Mouse (Mus musculus) intestine, postnatal 0 days (tissue): ENCODE results near the gene Fgf15. TPM values are rescaled to one million over a fixed set of nuclear protein-coding genes. Genes with fewer than 3 reads are reported as not detected.

Experiments
- ATAC-seq: fragments of 200-750 bp; cut with Nextera tagmentation; 2 replicates; pipeline ENCODE4 v1.8.0; 2017; ENCODE audit warnings: mild to moderate bottlenecking, moderate TSS enrichment, moderate library complexity
- H3K27ac ChIP-seq: fragments of 300-500 bp; sonication (generic); 2 replicates; pipeline ENCODE4 v1.5.1; 2014; ENCODE audit warnings: mild to moderate bottlenecking, low read depth, low read length, moderate library complexity
- H3K27me3 ChIP-seq: fragments of 300-500 bp; sonication (generic); replicated peaks from 2 replicates; pipeline ENCODE4 v1.6.1; 2014; ENCODE audit warnings: low read length, mixed read lengths; ENCODE audit not compliant: control insufficient read depth, insufficient read depth
- H3K36me3 ChIP-seq: fragments of 300-500 bp; sonication (generic); 2 replicates; pipeline ENCODE4 v1.6.1; 2014; ENCODE audit warnings: mild to moderate bottlenecking, moderate library complexity; ENCODE audit not compliant: control insufficient read depth, insufficient read depth
- H3K4me1 ChIP-seq: fragments of 300-500 bp; sonication (generic); replicated peaks from 2 replicates; pipeline ENCODE4 v1.6.1; 2014; ENCODE audit warnings: antibody characterized with exemption, low read length, mixed read lengths; ENCODE audit not compliant: control insufficient read depth, insufficient read depth
- H3K4me2 ChIP-seq: fragments of 300-500 bp; sonication (generic); replicated peaks from 2 replicates; pipeline ENCODE4 v1.6.1; 2014; ENCODE audit warnings: low read depth, mild to moderate bottlenecking, moderate library complexity
- H3K4me3 ChIP-seq: fragments of 300-500 bp; sonication (generic); 2 replicates; pipeline ENCODE4 v1.5.1; 2014; ENCODE audit warnings: low read depth, low read length
- H3K9ac ChIP-seq: fragments of 300-500 bp; sonication (generic); 2 replicates; pipeline ENCODE4 v1.6.1; 2014; ENCODE audit warnings: mild to moderate bottlenecking, low read depth, low read length
- H3K9me3 ChIP-seq: fragments of 300-500 bp; sonication (generic); 2 replicates; pipeline ENCODE4 v1.6.1; 2016; ENCODE audit warnings: mixed run types; ENCODE audit not compliant: control insufficient read depth
- CTCF ChIP-seq: sonication (generic); IDR thresholded peaks from 2 replicates; pipeline ENCODE4 v1.5.1; 2016; ENCODE audit warnings: low read depth, mild to moderate bottlenecking, control low read depth, antibody characterized with exemption, moderate library complexity
- WGBS: fragments of 180-500 bp; shearing (Covaris S2); extraction: QIAGEN DNeasy Blood & Tissue Kit; methylation state at CpG from one replicate; pipeline ENCODE4 v1.1.7; 2014; 5-methylcytosine and 5-hydroxymethylcytosine counted together
- polyA plus RNA-seq: library from polyadenylated mRNA; unstranded; fragments of >200 nt; fragmentation: Nextera tagmentation; extraction: Ambion mirVana; gene quantifications from 2 replicates; pipeline ENCODE4 v1.2.1, GENCODE M21; 2015

Gene Fgf15
- polyA plus RNA-seq, 1 experiment from 2014 or later = 51.7 TPM

GRCm38 (mm10) chr7:144908705-144909104 lies 12.4 kb downstream of the Fgf15 start:
- H3K4me3 ChIP-seq = no peak overlapping the region
- H3K9ac ChIP-seq = no peak overlapping the region
- H3K27ac ChIP-seq = no peak overlapping the region
- no peaks in the 10 kb centered on the region for H3K9me3 ChIP-seq
- WGBS = 35% methylated on average over 7 of the region's 7 CpGs
- ATAC-seq = no peak
- no peaks in the 10 kb centered on the region for H3K27me3 ChIP-seq
- H3K4me1 ChIP-seq = no peaks in the 10 kb centered on the region
- no peak for TF ChIP-seq CTCF
- H3K36me3 ChIP-seq = no peaks in the 10 kb centered on the region
- H3K4me2 ChIP-seq = no peak overlapping the region

GRCm38 (mm10) chr7:144911121-144911520 lies 14.8 kb downstream of the Fgf15 start:
- 68% methylated on average over 1 of the region's 1 CpGs for WGBS
- Histone ChIP-seq H3K9me3 (no peaks in the 10 kb centered on the region), H3K27me3 (no peaks in the 10 kb centered on the region), H3K36me3 (no peaks in the 10 kb centered on the region), H3K4me3 (no peak overlapping the region), H3K27ac (no peak overlapping the region), H3K9ac (no peak overlapping the region), H3K4me1 (no peaks in the 10 kb centered on the region; the same call in 1 of the 2 replicates), H3K4me2 (no peak overlapping the region)
- no peak for ATAC-seq
- no peak for TF ChIP-seq CTCF

DNA sequence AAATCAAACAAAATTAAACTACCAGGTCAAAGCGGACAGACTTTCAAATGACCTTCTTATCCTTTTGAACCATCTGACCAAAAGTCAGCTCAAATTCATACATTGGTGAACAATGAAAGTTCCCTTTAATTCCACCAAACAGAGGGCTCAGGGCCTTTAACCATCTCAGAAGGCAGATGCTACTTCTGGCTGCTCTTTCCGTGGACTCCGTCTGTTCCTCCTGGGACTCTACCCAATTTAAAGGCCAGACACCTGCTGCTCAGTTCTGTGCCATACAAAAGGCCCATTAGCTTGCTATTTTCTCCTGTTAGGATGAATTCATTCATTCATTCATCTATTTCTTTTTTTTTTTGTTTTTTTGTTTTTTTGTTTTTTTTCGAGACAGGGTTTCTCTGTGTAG lies 16.6 kb downstream of the Fgf15 start:
- 84% methylated on average over 4 of the region's 4 CpGs for WGBS
- no peaks in the 10 kb centered on the region; the same call in 1 of the 2 replicates for H3K36me3 ChIP-seq
- H3K4me2 ChIP-seq = no peak overlapping the region
- TF ChIP-seq CTCF = no peak
- no peaks in the 10 kb centered on the region for H3K27me3 ChIP-seq
- no peaks in the 10 kb centered on the region; the same call in 1 of the 2 replicates for H3K4me1 ChIP-seq
- no peak overlapping the region for H3K27ac ChIP-seq
- H3K9ac ChIP-seq = no peak overlapping the region
- H3K9me3 ChIP-seq = no peaks in the 10 kb centered on the region
- no peak for ATAC-seq
- H3K4me3 ChIP-seq = no peak overlapping the region

DNA sequence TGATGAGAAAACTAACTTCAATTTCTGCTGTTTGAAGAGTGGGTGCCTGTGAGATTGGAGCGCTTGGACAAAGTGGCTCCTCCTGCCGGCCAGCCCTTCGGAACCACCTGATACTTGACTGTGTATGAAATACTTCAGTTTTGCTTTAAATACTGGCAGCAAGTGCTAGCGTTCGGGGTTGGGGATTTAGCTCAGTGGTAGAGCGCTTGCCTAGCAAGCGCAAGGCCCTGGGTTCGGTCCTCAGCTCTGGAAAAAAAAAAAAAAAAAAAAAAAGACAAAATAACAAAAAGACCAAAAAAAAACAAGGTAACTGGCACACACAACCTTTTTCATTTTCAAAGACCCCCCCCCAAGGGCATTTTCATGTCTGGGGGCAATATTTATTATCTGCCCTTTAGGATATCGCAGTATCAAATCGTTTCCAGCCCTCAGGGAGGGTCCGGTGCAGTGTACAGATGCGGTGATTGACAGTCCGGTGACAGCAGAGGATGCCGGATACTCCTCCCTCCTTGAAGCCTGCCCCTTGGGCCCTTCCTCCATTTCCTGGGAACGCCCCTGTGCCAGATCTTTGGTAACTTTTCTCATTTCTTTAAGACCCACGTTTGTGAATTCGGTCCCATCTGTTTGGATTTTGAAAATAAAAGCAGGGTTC lies 18.1 kb downstream of the Fgf15 start:
- WGBS = 7% methylated on average over 17 of the region's 17 CpGs
- H3K4me1 ChIP-seq = no peaks in the 10 kb centered on the region; the same call in 1 of the 2 replicates
- H3K27me3 ChIP-seq = no peaks in the 10 kb centered on the region
- peak overlapping the region; percentile 88 for H3K9ac ChIP-seq
- peak; percentile 45 for TF ChIP-seq CTCF
- H3K4me3 ChIP-seq = peak overlapping the region; percentile 89
- H3K27ac ChIP-seq = no peak overlapping the region
- H3K36me3 ChIP-seq = peaks cover 14% of the 10 kb centered on the region; the same call in 1 of the 2 replicates
- peak overlapping the region; percentile 92 for H3K4me2 ChIP-seq
- ATAC-seq = peak; percentile 87
- H3K9me3 ChIP-seq = no peaks in the 10 kb centered on the region

- Histone ChIP-seq H3K4me3 (peak within 1 kb of the TSS; percentile 89), H3K4me2 (peak within 1 kb of the TSS; percentile 92), H3K27ac (peak within 1 kb of the TSS; percentile 50), H3K36me3 (peaks cover 21% of the 10 kb centered on the region; the same call in 1 of the 2 replicates), H3K9ac (peak within 1 kb of the TSS; percentile 88), H3K9me3 (no peaks in the 10 kb centered on the region), H3K27me3 (no peaks in the 10 kb centered on the region), H3K4me1 (no peaks in the 10 kb centered on the region; the same call in 1 of the 2 replicates)
- ATAC-seq = peak; percentile 97
- TF ChIP-seq CTCF = no peak
- WGBS = under 1% methylated on average over 55 of the region's 55 CpGs
Measured at GRCm38 (mm10) chr7:144914948-144915750, 18.8 kb downstream of the Fgf15 start, which contains the start of gene LTO1. Gene LTO1, plus strand, starts transcription at chr7:144915100.

DNA sequence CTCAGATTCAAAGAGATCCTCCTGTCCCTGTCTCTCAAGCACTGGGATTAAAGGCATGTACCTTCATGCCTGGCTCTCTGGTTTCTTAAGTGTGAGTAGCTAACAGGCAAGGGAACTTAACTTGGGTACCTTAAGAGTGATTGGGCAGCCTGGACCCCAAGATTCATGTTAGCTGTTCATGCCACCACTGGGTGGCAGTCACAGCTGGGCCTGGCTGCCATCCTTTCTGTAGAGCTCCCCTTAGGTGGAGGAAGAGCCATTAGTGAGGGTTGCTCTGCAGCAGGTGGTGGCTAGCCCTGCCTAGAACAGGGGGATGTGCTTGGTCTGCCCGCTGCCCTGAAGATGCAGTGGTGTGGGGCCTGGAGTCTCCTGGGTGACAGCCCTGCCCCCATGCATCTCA lies 22.5 kb downstream of the Fgf15 start:
- H3K36me3 ChIP-seq = peaks cover 33% of the 10 kb centered on the region
- H3K27me3 ChIP-seq = no peaks in the 10 kb centered on the region
- TF ChIP-seq CTCF = peak; percentile 59
- WGBS = 68% methylated on average over 1 of the region's 1 CpGs
- H3K9ac ChIP-seq = no peak overlapping the region
- ATAC-seq = no peak
- H3K27ac ChIP-seq = no peak overlapping the region
- no peaks in the 10 kb centered on the region for H3K9me3 ChIP-seq
- H3K4me2 ChIP-seq = no peak overlapping the region
- no peak overlapping the region for H3K4me3 ChIP-seq
- H3K4me1 ChIP-seq = no peaks in the 10 kb centered on the region; the same call in 1 of the 2 replicates
